Mouse (Mus musculus): ENCODE data around the gene Rnf11.

GRCm38 (mm10) chr4:109504885-109505284 lies 20.4 kb upstream of the Rnf11 start:
- TF ChIP-seq ZNF384 (IDR thresholded peaks at IDR 0.05; ENCODE audit: low read depth, low read length) (no peak), HCFC1 (IDR thresholded peaks at IDR 0.05; ENCODE audit: borderline replicate concordance, insufficient read depth, low read length) (no peak), MAFK (IDR thresholded peaks at IDR 0.05; ENCODE audit: insufficient read depth, low read depth, low read length) (no peak), ZC3H11A (IDR thresholded peaks at IDR 0.05; ENCODE audit: borderline replicate concordance, low read depth, low read length) (peak; percentile 62)
